In the genomic region with DNA sequence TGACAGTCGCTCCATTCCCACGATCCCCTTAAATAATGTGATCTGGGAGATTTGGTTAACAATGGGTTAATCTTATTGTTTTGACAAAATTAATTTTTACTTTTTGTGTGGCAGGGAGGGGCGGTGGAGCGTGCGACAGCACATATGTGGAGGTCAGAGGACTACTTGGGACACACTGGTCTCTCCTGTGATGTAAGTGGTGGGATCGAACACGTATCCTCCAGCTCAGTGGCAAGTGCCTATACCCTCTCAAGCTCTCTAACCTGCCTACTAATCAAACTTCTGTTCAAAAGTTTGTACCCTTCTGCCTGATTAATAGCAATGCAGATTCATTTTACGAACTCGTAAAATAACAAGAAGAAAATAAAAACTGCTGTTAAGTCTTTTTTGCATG, we compare ENCODE assay signal across 8 mouse cellular contexts. TPM values are rescaled to one million over a fixed set of nuclear protein-coding genes. Genes with fewer than 3 reads are reported as not detected.
DNase-seq lines count a peak whose midpoint lies in the region; ATAC-seq and TF ChIP-seq lines count a peak whose summit lies in the region.

No protein-coding gene starts in this region.

- no peak for DNase-seq in heart, postnatal 4 days
- DNase-seq in right cerebral cortex, postnatal 36 days (ENCODE audit: low spot score in 2 of 2), result no peak
- DNase-seq in layer of hippocampus, postnatal 14 days (ENCODE audit: low spot score in 2 of 2), result no peak
- DNase-seq in adrenal gland, adult 8-10 months, result no peak

- H3K4me2 ChIP-seq in heart, embryonic 12.5 days, result peak overlapping the region; percentile 79
- peak overlapping the region; percentile 83 for H3K4me2 ChIP-seq in forebrain, embryonic 16.5 days (ENCODE audit: low read length)
- H3K4me2 ChIP-seq in liver, embryonic 16.5 days (ENCODE audit: low read depth, low read length), result peak overlapping the region; percentile 80

- no peak for TF ChIP-seq CTCF in ES-Bruce4 (IDR thresholded peaks at IDR 0.05; ENCODE audit: low read depth, low read length)

- peak overlapping the region; percentile 99 for H3K9ac ChIP-seq in heart, embryonic 12.5 days
- peak overlapping the region; percentile 91 for H3K9ac ChIP-seq in ES-Bruce4 (ENCODE audit: low read depth, poor library complexity, severe bottlenecking)
- H3K9ac ChIP-seq in forebrain, embryonic 16.5 days (replicated peaks; ENCODE audit: low read depth, low read length), result peak overlapping the region; percentile 63
- H3K9ac ChIP-seq in liver, embryonic 16.5 days (ENCODE audit: low read depth, low read length), result peak overlapping the region; percentile 81

- H3K36me3 ChIP-seq in heart, embryonic 12.5 days, result peaks cover 23% of the 10 kb centered on the region
- H3K36me3 ChIP-seq in ES-Bruce4 (ENCODE audit: control insufficient read depth, insufficient read depth, low read length, poor library complexity, severe bottlenecking), result peaks cover 3% of the 10 kb centered on the region; the same call in 1 of the 2 replicates
- H3K36me3 ChIP-seq in forebrain, embryonic 16.5 days (ENCODE audit: control insufficient read depth, insufficient read depth), result 0 out of 2 replicates have a peak, but pooled peaks cover 7% of the 10 kb centered on the region
- H3K36me3 ChIP-seq in liver, embryonic 16.5 days (ENCODE audit: control insufficient read depth, insufficient read depth), result no peaks in the 10 kb centered on the region

- no peaks in the 10 kb centered on the region for H3K9me3 ChIP-seq in heart, embryonic 12.5 days (replicated peaks)
- no peaks in the 10 kb centered on the region for H3K9me3 ChIP-seq in ES-Bruce4 (replicated peaks; ENCODE audit: control insufficient read depth, insufficient read depth, low read length, poor library complexity, severe bottlenecking)
- H3K9me3 ChIP-seq in forebrain, embryonic 16.5 days (ENCODE audit: control insufficient read depth, low read length), result no peaks in the 10 kb centered on the region
- no peaks in the 10 kb centered on the region for H3K9me3 ChIP-seq in liver, embryonic 16.5 days (replicated peaks; ENCODE audit: control insufficient read depth, low read length)

- TF ChIP-seq POLR2A in ES-Bruce4 (IDR thresholded peaks at IDR 0.05; ENCODE audit: insufficient read depth, low read length), result no peak

- H3K4me1 ChIP-seq in heart, embryonic 12.5 days (replicated peaks), result peaks cover 11% of the 10 kb centered on the region
- H3K4me1 ChIP-seq in ES-Bruce4 (ENCODE audit: control insufficient read depth, insufficient read depth, low read length), result peaks cover 3% of the 10 kb centered on the region
- H3K4me1 ChIP-seq in forebrain, embryonic 16.5 days (replicated peaks; ENCODE audit: control insufficient read depth, insufficient read depth, low read length), result peaks cover 22% of the 10 kb centered on the region
- peaks cover 5% of the 10 kb centered on the region; the same call in 1 of the 2 replicates for H3K4me1 ChIP-seq in liver, embryonic 16.5 days (ENCODE audit: control insufficient read depth, low read depth, low read length)

- 12% methylated on average over 9 of the region's 9 CpGs for WGBS in heart, embryonic 12.5 days
- 14% methylated on average over 9 of the region's 9 CpGs for WGBS in forebrain, embryonic 16.5 days
- 13% methylated on average over 9 of the region's 9 CpGs for WGBS in liver, embryonic 16.5 days (ENCODE audit: insufficient replicate concordance)

- no peaks in the 10 kb centered on the region for H3K27me3 ChIP-seq in heart, embryonic 12.5 days (replicated peaks)
- H3K27me3 ChIP-seq in ES-Bruce4 (ENCODE audit: control insufficient read depth, insufficient read depth, low read length, poor library complexity, severe bottlenecking), result no peaks in the 10 kb centered on the region
- H3K27me3 ChIP-seq in forebrain, embryonic 16.5 days (replicated peaks; ENCODE audit: control insufficient read depth, insufficient read depth, low read length), result no peaks in the 10 kb centered on the region
- H3K27me3 ChIP-seq in liver, embryonic 16.5 days (ENCODE audit: control insufficient read depth, insufficient read depth, low read depth, low read length), result no peaks in the 10 kb centered on the region

- no peak for ATAC-seq in heart, embryonic 12.5 days (ENCODE audit: insufficient number of reproducible peaks, low FRiP score)
- peak; percentile 54 for ATAC-seq in forebrain, embryonic 16.5 days
- no peak for ATAC-seq in liver, embryonic 16.5 days (ENCODE audit: low read depth)

- no peak overlapping the region for H3K27ac ChIP-seq in heart, embryonic 12.5 days (ENCODE audit: poor library complexity, severe bottlenecking)
- H3K27ac ChIP-seq in ES-Bruce4 (ENCODE audit: insufficient read depth, low read length), result no peak overlapping the region
- peak overlapping the region; percentile 6; the same call in 1 of the 2 replicates for H3K27ac ChIP-seq in forebrain, embryonic 16.5 days (ENCODE audit: low read length)
- H3K27ac ChIP-seq in liver, embryonic 16.5 days (ENCODE audit: low read length), result no peak overlapping the region

- TF ChIP-seq EP300 in ES-Bruce4 (IDR thresholded peaks at IDR 0.05; ENCODE audit: insufficient read depth, low read depth, low read length), result no peak

- H3K4me3 ChIP-seq in heart, embryonic 12.5 days, result peak overlapping the region; percentile 99
- peak overlapping the region; percentile 98 for H3K4me3 ChIP-seq in ES-Bruce4 (ENCODE audit: low read depth, low read length)
- peak overlapping the region; percentile 58 for H3K4me3 ChIP-seq in forebrain, embryonic 16.5 days (replicated peaks; ENCODE audit: low read length)
- H3K4me3 ChIP-seq in liver, embryonic 16.5 days (ENCODE audit: low read depth, low read length), result peak overlapping the region; percentile 81

RNA-seq across cellular contexts. Expression of gene Bod1, which starts 0.5 kb away (rescaled TPM):
- polyA plus RNA-seq in heart, embryonic 12.5 days (2016; fragmentation: Nextera tagmentation; extraction: Ambion mirVana), result 78.3 and 79.8 TPM in 2 replicates
- 10 to 100 TPM; 85.1 to 94.5 TPM for total RNA-seq in heart, postnatal 4 days (2021)
- polyA plus RNA-seq in ES-Bruce4 (2011; ENCODE audit: insufficient read depth, insufficient read length, low read depth, missing spikeins), result 36.3 and 39.5 TPM in 2 replicates
- 141 and 143 TPM in 2 replicates for polyA plus RNA-seq in forebrain, embryonic 16.5 days (2015; fragmentation: Nextera tagmentation; extraction: Ambion mirVana)
- polyA plus RNA-seq in liver, embryonic 16.5 days (2015; fragmentation: Nextera tagmentation; extraction: Ambion mirVana), result 9.6 and 11.6 TPM in 2 replicates
- 10 to 100 TPM; 87.3 to 87.9 TPM for total RNA-seq in layer of hippocampus, postnatal 14 days (2021)
- total RNA-seq in adrenal gland, adult 8-10 months (2022), result 10 to 100 TPM; 61.7 to 72.4 (median 68.6) TPM
